Mouse (Mus musculus) kidney, adult 11 months (tissue): ENCODE measurements around the gene Hspa2.
"Not testable (repeated sequence)": the region's sequence is repeated elsewhere in the genome, so short reads cannot be mapped to it uniquely, and the experiment has no call there.

Experiments
- DNase-seq: peaks from one replicate; pipeline ENCODE4 v3.0.0; 2022

Hspa2 gene

GRCm38 (mm10) chr12:76435549-76435948, 31.6 kb downstream of the Hspa2 start:
- no peak for DNase-seq

- DNase-seq = not testable (repeated sequence)
Measured at GRCm38 (mm10) chr12:76443488-76443887, 39.5 kb downstream of the Hspa2 start.

- DNase-seq = peak; percentile 28
Measured at GRCm38 (mm10) chr12:76444359-76444772, 40.4 kb downstream of the Hspa2 start.

GRCm38 (mm10) chr12:76444862-76445261, 40.9 kb downstream of the Hspa2 start:
- DNase-seq = no peak

DNA sequence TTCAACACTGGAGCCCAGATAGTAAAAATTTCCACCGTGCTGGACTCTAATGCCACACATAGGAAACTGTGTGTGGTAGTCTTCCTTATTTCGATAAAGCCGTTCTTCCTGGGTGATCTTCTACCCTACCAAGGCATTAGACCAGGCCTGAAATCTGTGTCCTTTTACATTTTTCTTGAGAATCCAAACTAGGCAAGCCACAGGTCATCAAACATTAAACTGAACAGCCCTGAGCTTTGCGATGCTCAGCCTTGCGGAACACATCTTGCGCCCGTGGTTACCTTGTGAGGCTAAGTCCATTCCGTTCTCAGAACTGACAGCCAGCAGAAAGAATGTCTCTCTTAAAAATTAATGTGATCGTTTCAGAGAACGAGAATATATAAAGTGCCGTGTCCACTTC, 42.2 kb downstream of the Hspa2 start:
- peak; percentile 80 for DNase-seq

GRCm38 (mm10) chr12:76448127-76448526, 44.2 kb downstream of the Hspa2 start:
- no peak for DNase-seq

- no peak for DNase-seq
Measured at GRCm38 (mm10) chr12:76452203-76452602, 48.2 kb downstream of the Hspa2 start.
